Mouse (Mus musculus): ENCODE measurements around the gene Inhba. TPM values are rescaled to one million over a fixed set of nuclear protein-coding genes. Genes with fewer than 3 reads are reported as not detected.

Inhba gene
- polyA plus RNA-seq, 1 experiment = 1.8 TPM

GRCm38 (mm10) chr13:16080205-16080604 is 68.6 kb downstream of the Inhba start:
- no peak for TF ChIP-seq POLR2A (IDR thresholded peaks at IDR 0.05; ENCODE audit: borderline replicate concordance, insufficient read depth, low read length)
- TF ChIP-seq CTCF (IDR thresholded peaks at IDR 0.05; ENCODE audit: borderline replicate concordance, insufficient read depth, low read depth, low read length) = no peak
- WGBS = 63% methylated on average over 2 of the region's 2 CpGs
- Histone ChIP-seq H3K4me3 (replicated peaks; ENCODE audit: insufficient read depth, low read depth, low read length) (no peak overlapping the region), H3K27me3 (ENCODE audit: control insufficient read depth, insufficient read depth, low read length) (no peaks in the 10 kb centered on the region), H3K27ac (ENCODE audit: insufficient read depth, low read length) (no peak overlapping the region), H3K4me1 (ENCODE audit: control insufficient read depth, insufficient read depth, low read length) (no peaks in the 10 kb centered on the region)
- no peak for DNase-seq

Measured in cerebellum, adult 2 months (tissue).